Comparison of ENCODE assay signal across 15 mouse cellular contexts in the genomic region with DNA sequence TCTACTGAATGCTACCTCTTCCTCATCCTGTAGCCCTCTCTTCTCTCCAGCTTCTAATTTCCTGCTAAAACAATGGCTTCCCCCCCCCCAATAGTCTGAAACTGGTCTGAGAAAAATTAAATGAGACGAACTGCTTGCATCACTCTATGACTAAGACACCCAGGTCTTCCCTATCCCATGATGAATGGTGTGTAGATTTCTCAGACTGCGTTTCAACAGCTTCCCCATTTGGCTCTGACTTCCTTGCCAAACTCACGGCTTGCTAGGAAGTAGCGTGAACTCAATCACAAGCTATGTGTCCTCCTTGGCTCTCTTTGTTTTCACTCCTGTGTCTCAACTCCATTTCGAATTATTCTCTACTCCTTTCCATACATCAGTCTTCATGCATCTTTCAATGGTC.
"Had no signal": no experiment of that assay in that cellular context is flagged by ENCODE, and none has a peak within 500 bp of the region (broad histone marks: within the 10 kb centered on the region; RNA-seq: fewer than 3 reads in every experiment).

No protein-coding gene starts in this region.

- H3K4me1 ChIP-seq: kidney, embryonic 15.5 days; limb, embryonic 15.5 days; midbrain, embryonic 10.5 days; neural tube, embryonic 13.5 days had no signal

- H3K27ac ChIP-seq: kidney, embryonic 15.5 days; left cerebral cortex, adult 2 months; limb, embryonic 15.5 days; liver, embryonic 14.5 days; midbrain, embryonic 10.5 days; neural tube, embryonic 13.5 days had no signal

- DNase-seq: kidney, adult 2 months; kidney, postnatal 14 days; lung, adult 18-20 months; lung, postnatal 14 days; midbrain, embryonic 14.5 days; right cerebral cortex, adult 18-20 months; right cerebral cortex, postnatal 25 days; thymus, postnatal 36 days had no signal

- ATAC-seq: intestine, embryonic 16.5 days had no signal

- H3K4me3 ChIP-seq: kidney, embryonic 15.5 days; left cerebral cortex, adult 2 months; limb, embryonic 15.5 days; midbrain, embryonic 10.5 days; neural tube, embryonic 13.5 days had no signal

- H3K9me3 ChIP-seq: kidney, embryonic 15.5 days; limb, embryonic 15.5 days; midbrain, embryonic 10.5 days; neural tube, embryonic 13.5 days had no signal

- H3K36me3 ChIP-seq: kidney, embryonic 15.5 days; limb, embryonic 15.5 days; midbrain, embryonic 10.5 days; neural tube, embryonic 13.5 days had no signal

- H3K27me3 ChIP-seq: kidney, embryonic 15.5 days; limb, embryonic 15.5 days; neural tube, embryonic 13.5 days had no signal

- H3K9ac ChIP-seq: kidney, embryonic 15.5 days; limb, embryonic 15.5 days; liver, embryonic 14.5 days; neural tube, embryonic 13.5 days had no signal

- H3K4me2 ChIP-seq: kidney, embryonic 15.5 days; limb, embryonic 15.5 days; neural tube, embryonic 13.5 days had no signal
